Mouse (Mus musculus) kidney, adult 2 months (tissue): ENCODE results near the gene Fzd1. TPM values are rescaled to one million over a fixed set of nuclear protein-coding genes. Genes with fewer than 3 reads are reported as not detected.

Experiments used
- DNase-seq: peaks from one replicate; pipeline ENCODE4 v3.0.0; 2021
- H3K27ac ChIP-seq: fragments of 200-500 bp; 2 replicates; pipeline ENCODE4 v1.5.1; 2012; ENCODE audit warnings: low read depth, low read length, control low read depth, inconsistent platforms; ENCODE audit not compliant: insufficient read depth
- H3K27me3 ChIP-seq: fragments of 200-500 bp; replicated peaks from 2 replicates; pipeline ENCODE4 v1.6.1; 2012; ENCODE audit warnings: mild to moderate bottlenecking, moderate library complexity, low read length, inconsistent platforms; ENCODE audit not compliant: control insufficient read depth, insufficient read depth
- H3K36me3 ChIP-seq: fragments of 200-500 bp; 2 replicates; pipeline ENCODE4 v1.6.1; 2012; ENCODE audit warnings: mild to moderate bottlenecking, moderate library complexity, low read length, inconsistent platforms; ENCODE audit not compliant: control insufficient read depth, insufficient read depth
- H3K4me1 ChIP-seq: fragments of 200-500 bp; 2 replicates; pipeline ENCODE4 v1.6.1; 2011; ENCODE audit warnings: low read length; ENCODE audit not compliant: control insufficient read depth, insufficient read depth
- H3K4me3 ChIP-seq: fragments of 200-500 bp; 2 replicates; pipeline ENCODE4 v1.5.1; 2011; ENCODE audit warnings: mild to moderate bottlenecking, low read depth, low read length, control low read depth; ENCODE audit not compliant: insufficient read depth
- CTCF ChIP-seq: fragments of 200-500 bp; conservative IDR thresholded peaks from 2 replicates; pipeline ENCODE4 v1.5.1; 2011; ENCODE audit warnings: low read depth, mild to moderate bottlenecking, control low read depth, low read length, moderate library complexity, mixed read lengths; ENCODE audit not compliant: insufficient read depth, insufficient read length
- POLR2A ChIP-seq: fragments of 200-500 bp; IDR thresholded peaks from one replicate; pipeline ENCODE4 v1.6.1; 2011; ENCODE audit warnings: low read depth, low read length, control low read depth
- WGBS: fragments of 180-500 bp; shearing (Covaris S2); methylation state at CpG from one replicate; pipeline ENCODE4 v1.1.7; 2018; 5-methylcytosine and 5-hydroxymethylcytosine counted together
- polyA plus RNA-seq: library from polyadenylated mRNA; depleted of rRNA; stranded (reverse); fragments of >200 nt; gene quantifications from 2 replicates; pipeline ENCODE4 v1.2.3, GENCODE M21; 2012; rRNA removed

Gene Fzd1
- 49.4 and 58.6 TPM in 2 replicates for polyA plus RNA-seq

- peak; percentile 96 for DNase-seq
- Histone ChIP-seq H3K27ac (peak within 1 kb of the TSS; percentile 98), H3K4me1 (peaks cover 3% of the 10 kb centered on the region; the same call in 1 of the 2 replicates), H3K36me3 (no peaks in the 10 kb centered on the region), H3K4me3 (peak within 1 kb of the TSS; percentile 65), H3K27me3 (no peaks in the 10 kb centered on the region)
- WGBS, result 0% methylated on average over 29 of the region's 33 CpGs
- TF ChIP-seq CTCF, result no peak
- TF ChIP-seq POLR2A, result peak; percentile 59
Measured at GRCm38 (mm10) chr5:4757902-4758301, at the start of gene Fzd1. Fzd1 (minus strand) TSS chr5:4758035.

GRCm38 (mm10) chr5:4805228-4805627 lies 47.4 kb upstream of the Fzd1 start:
- WGBS, result 35% methylated on average over 4 of the region's 4 CpGs

GRCm38 (mm10) chr5:4803708-4804107 lies 45.9 kb upstream of the Fzd1 start:
- DNase-seq, result no peak
- TF ChIP-seq CTCF (no peak), POLR2A (no peak)
- Histone ChIP-seq H3K4me3 (no peak overlapping the region), H3K27me3 (no peaks in the 10 kb centered on the region; the same call in 1 of the 2 replicates), H3K27ac (no peak overlapping the region), H3K4me1 (no peaks in the 10 kb centered on the region), H3K36me3 (no peaks in the 10 kb centered on the region)
- WGBS, result 71% methylated on average over 5 of the region's 5 CpGs

More at GRCm38 (mm10) chr5:4805228-4805627, 47.4 kb upstream of the Fzd1 start:
- Histone ChIP-seq H3K27ac (no peak overlapping the region), H3K4me3 (no peak overlapping the region), H3K27me3 (no peaks in the 10 kb centered on the region; the same call in 1 of the 2 replicates), H3K4me1 (no peaks in the 10 kb centered on the region), H3K36me3 (no peaks in the 10 kb centered on the region)
- no peak for TF ChIP-seq POLR2A
- TF ChIP-seq CTCF, result no peak
- DNase-seq, result peak; percentile 53

- Histone ChIP-seq H3K27ac (no peak overlapping the region), H3K36me3 (no peaks in the 10 kb centered on the region), H3K4me1 (no peaks in the 10 kb centered on the region), H3K4me3 (no peak overlapping the region), H3K27me3 (no peaks in the 10 kb centered on the region)
- TF ChIP-seq CTCF (no peak), POLR2A (no peak)
- DNase-seq, result no peak
Measured at GRCm38 (mm10) chr5:4801971-4802370, 44.1 kb upstream of the Fzd1 start.

- no peaks in the 10 kb centered on the region for H3K36me3 ChIP-seq
- TF ChIP-seq POLR2A (no peak), CTCF (no peak)
- H3K27ac ChIP-seq, result no peak overlapping the region
- H3K4me3 ChIP-seq, result no peak overlapping the region
- DNase-seq, result no peak
- no peaks in the 10 kb centered on the region for H3K4me1 ChIP-seq
- H3K27me3 ChIP-seq, result no peaks in the 10 kb centered on the region
- 84% methylated on average over 8 of the region's 8 CpGs for WGBS
Measured at GRCm38 (mm10) chr5:4801096-4801850, 43.4 kb upstream of the Fzd1 start.

- no peaks in the 10 kb centered on the region for H3K27me3 ChIP-seq
- no peak for DNase-seq
- TF ChIP-seq POLR2A, result no peak
- no peak for TF ChIP-seq CTCF
- no peak overlapping the region for H3K4me3 ChIP-seq
- H3K36me3 ChIP-seq, result no peaks in the 10 kb centered on the region
- H3K4me1 ChIP-seq, result no peaks in the 10 kb centered on the region
- H3K27ac ChIP-seq, result no peak overlapping the region
- WGBS, result 69% methylated on average over 3 of the region's 3 CpGs
Measured at GRCm38 (mm10) chr5:4791219-4791618, 33.4 kb upstream of the Fzd1 start.

GRCm38 (mm10) chr5:4790265-4790664 lies 32.4 kb upstream of the Fzd1 start:
- WGBS, result 96% methylated on average over 4 of the region's 4 CpGs
- H3K4me1 ChIP-seq, result no peaks in the 10 kb centered on the region

More at GRCm38 (mm10) chr5:4790265-4790664, 32.4 kb upstream of the Fzd1 start:
- DNase-seq, result no peak
- Histone ChIP-seq H3K36me3 (no peaks in the 10 kb centered on the region), H3K4me3 (no peak overlapping the region), H3K27ac (no peak overlapping the region), H3K27me3 (no peaks in the 10 kb centered on the region)
- no peak for TF ChIP-seq CTCF
- TF ChIP-seq POLR2A, result no peak
